Mouse (Mus musculus) lung, postnatal 0 days (tissue): Measurements from ENCODE around the gene Tfcp2l1.

Source experiments
- CTCF ChIP-seq: IDR thresholded peaks from 2 replicates; pipeline ENCODE4 v1.5.1; 2016; ENCODE audit warnings: antibody characterized with exemption, mild to moderate bottlenecking
- EP300 ChIP-seq: IDR thresholded peaks from 2 replicates; pipeline ENCODE4 v1.6.1; 2016; ENCODE audit warnings: antibody characterized with exemption, mild to moderate bottlenecking, control low read depth

- TF ChIP-seq CTCF (no peak), EP300 (no peak)
These were observed 31.0 kb downstream of the Tfcp2l1 start for GRCm38 (mm10) chr1:118658716-118659115.
